Mouse (Mus musculus) embryonic facial prominence, embryonic 15.5 days (tissue): ENCODE results near the gene Mrps9. TPM values are rescaled to one million over a fixed set of nuclear protein-coding genes. Genes with fewer than 3 reads are reported as not detected.
"Not testable (repeated sequence)": the region's sequence is repeated elsewhere in the genome, so short reads cannot be mapped to it uniquely, and the experiment has no call there.

ENCODE experiments used
- ATAC-seq: fragments of 200-750 bp; cut with Nextera tagmentation; 2 replicates; pipeline ENCODE4 v1.8.0; 2017; ENCODE audit warnings: low read depth, moderate TSS enrichment; ENCODE audit not compliant: insufficient number of reproducible peaks, low FRiP score, low TSS enrichment
- H3K27ac ChIP-seq: fragments of 300-500 bp; sonication (generic); replicated peaks from 2 replicates; pipeline ENCODE4 v1.5.1; 2015; ENCODE audit warnings: mild to moderate bottlenecking, inconsistent platforms
- H3K27me3 ChIP-seq: fragments of 300-500 bp; sonication (generic); 2 replicates; pipeline ENCODE4 v1.6.1; 2015; ENCODE audit warnings: inconsistent platforms
- H3K36me3 ChIP-seq: fragments of 300-500 bp; sonication (generic); 2 replicates; pipeline ENCODE4 v1.6.1; 2015; ENCODE audit warnings: mild to moderate bottlenecking, inconsistent platforms
- H3K4me1 ChIP-seq: fragments of 300-500 bp; sonication (generic); 2 replicates; pipeline ENCODE4 v1.6.1; 2015; ENCODE audit warnings: inconsistent platforms
- H3K4me2 ChIP-seq: fragments of 300-500 bp; sonication (generic); replicated peaks from 2 replicates; pipeline ENCODE4 v1.6.1; 2015; ENCODE audit warnings: mild to moderate bottlenecking, inconsistent platforms
- H3K4me3 ChIP-seq: fragments of 300-500 bp; sonication (generic); replicated peaks from 2 replicates; pipeline ENCODE4 v1.5.1; 2015; ENCODE audit warnings: mild to moderate bottlenecking, inconsistent platforms
- H3K9ac ChIP-seq: fragments of 300-500 bp; sonication (generic); 2 replicates; pipeline ENCODE4 v1.6.1; 2015; ENCODE audit warnings: inconsistent platforms
- H3K9me3 ChIP-seq: fragments of 300-500 bp; sonication (generic); replicated peaks from 2 replicates; pipeline ENCODE4 v1.6.1; 2016; ENCODE audit warnings: inconsistent platforms
- WGBS: fragments of 180-500 bp; shearing (Covaris S2); methylation state at CpG from one replicate; pipeline ENCODE4 v1.1.7; 2015; 5-methylcytosine and 5-hydroxymethylcytosine counted together
- polyA plus RNA-seq: library from polyadenylated mRNA; unstranded; fragments of >200 nt; fragmentation: Nextera tagmentation; extraction: Ambion mirVana; gene quantifications from 2 replicates; pipeline ENCODE4 v1.2.1, GENCODE M21; 2015

The Mrps9 gene
- polyA plus RNA-seq, 1 experiment from 2014 or later = 41.6 TPM

DNA sequence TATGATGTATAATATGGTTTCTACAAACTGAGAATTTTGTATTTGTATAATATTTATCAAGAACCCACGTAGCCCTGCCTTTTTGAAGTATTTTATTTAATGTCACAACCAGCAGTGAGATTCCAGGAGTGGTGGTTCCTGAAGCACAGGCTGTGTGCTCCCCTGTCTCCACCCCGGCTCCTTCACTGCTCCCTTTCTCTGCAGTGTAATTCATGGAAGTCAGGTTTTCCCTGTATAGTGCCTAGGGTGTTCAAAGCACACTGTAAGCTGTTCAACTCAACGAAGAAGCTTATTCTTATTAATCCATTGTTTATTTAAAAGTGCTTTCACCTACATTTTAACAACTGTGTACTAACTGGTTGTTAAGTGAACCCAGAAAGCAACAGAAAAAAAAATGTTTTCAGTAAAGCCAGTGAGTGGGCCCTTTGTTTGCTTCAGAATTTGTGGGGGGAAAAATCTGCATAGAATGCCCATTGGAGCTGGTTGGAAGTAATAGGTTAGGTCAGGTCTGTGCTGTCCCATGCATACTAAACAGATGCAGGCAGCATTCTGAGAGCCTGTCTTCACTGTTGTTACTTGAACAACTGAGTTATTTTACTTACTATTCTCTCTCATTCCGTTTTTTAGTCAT is 25.5 kb downstream of the Mrps9 start:
- Histone ChIP-seq H3K4me3 (no peak overlapping the region), H3K27ac (no peak overlapping the region), H3K4me2 (no peak overlapping the region), H3K4me1 (no peaks in the 10 kb centered on the region), H3K36me3 (no peaks in the 10 kb centered on the region), H3K9ac (no peak overlapping the region), H3K9me3 (no peaks in the 10 kb centered on the region), H3K27me3 (no peaks in the 10 kb centered on the region)
- ATAC-seq = no peak
- 84% methylated on average over 4 of the region's 4 CpGs for WGBS

GRCm38 (mm10) chr1:42877264-42877663 is 26.2 kb downstream of the Mrps9 start:
- no peak overlapping the region for H3K9ac ChIP-seq
- no peak overlapping the region for H3K27ac ChIP-seq
- ATAC-seq = no peak
- H3K9me3 ChIP-seq = no peaks in the 10 kb centered on the region
- H3K27me3 ChIP-seq = no peaks in the 10 kb centered on the region
- H3K4me3 ChIP-seq = no peak overlapping the region
- no peaks in the 10 kb centered on the region for H3K4me1 ChIP-seq
- WGBS = 75% methylated on average over 10 of the region's 10 CpGs
- no peak overlapping the region for H3K4me2 ChIP-seq
- H3K36me3 ChIP-seq = no peaks in the 10 kb centered on the region

DNA sequence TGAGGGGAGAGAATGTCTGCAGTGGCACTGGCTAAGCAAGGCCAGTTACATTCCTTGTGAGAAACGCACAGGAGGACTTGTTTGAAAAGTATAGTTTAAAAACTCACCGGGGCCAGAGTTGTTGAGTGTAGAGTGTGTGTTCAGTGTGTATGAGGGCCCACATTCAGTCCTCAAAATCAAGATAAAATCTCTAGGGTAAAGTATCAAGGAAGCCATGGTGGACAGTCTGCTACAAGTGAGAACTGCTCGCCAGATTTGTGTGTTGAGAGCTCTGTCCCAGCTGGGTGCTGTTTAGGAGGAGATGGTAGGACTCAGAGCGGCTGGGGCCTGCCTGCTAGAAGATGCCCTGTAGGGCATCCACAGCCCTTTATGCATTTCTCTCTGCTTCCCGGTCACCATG is 27.8 kb downstream of the Mrps9 start:
- H3K4me3 ChIP-seq = no peak overlapping the region
- H3K27me3 ChIP-seq = no peaks in the 10 kb centered on the region
- no peak overlapping the region for H3K27ac ChIP-seq
- no peak for ATAC-seq
- WGBS = 86% methylated on average over 5 of the region's 5 CpGs
- H3K9me3 ChIP-seq = no peaks in the 10 kb centered on the region
- no peaks in the 10 kb centered on the region for H3K36me3 ChIP-seq
- H3K4me1 ChIP-seq = no peaks in the 10 kb centered on the region
- H3K9ac ChIP-seq = no peak overlapping the region
- no peak overlapping the region for H3K4me2 ChIP-seq

DNA sequence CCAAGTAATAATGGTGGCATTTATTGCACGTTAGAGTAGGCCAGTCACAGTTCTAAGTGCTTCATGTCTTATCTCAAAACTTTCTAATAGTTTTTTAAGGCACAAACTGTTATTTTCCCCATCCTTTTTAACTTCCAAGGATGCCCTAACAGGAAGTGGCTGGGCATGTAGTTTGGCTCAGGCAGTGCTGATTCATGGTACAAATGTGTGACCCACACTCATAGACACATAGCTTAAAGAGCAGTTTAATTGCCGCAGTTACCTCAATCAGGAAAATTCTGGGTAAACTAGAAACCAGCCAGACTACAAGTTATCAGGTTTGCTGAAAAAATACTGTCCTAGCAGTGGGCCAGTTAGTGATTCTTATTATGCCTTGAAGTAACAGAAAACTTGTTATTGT is 31.2 kb downstream of the Mrps9 start:
- Histone ChIP-seq H3K9me3 (no peaks in the 10 kb centered on the region), H3K27ac (no peak overlapping the region), H3K27me3 (no peaks in the 10 kb centered on the region), H3K36me3 (no peaks in the 10 kb centered on the region), H3K4me3 (no peak overlapping the region), H3K4me2 (no peak overlapping the region), H3K4me1 (no peaks in the 10 kb centered on the region), H3K9ac (no peak overlapping the region)
- WGBS = 80% methylated on average over 2 of the region's 2 CpGs
- no peak for ATAC-seq

DNA sequence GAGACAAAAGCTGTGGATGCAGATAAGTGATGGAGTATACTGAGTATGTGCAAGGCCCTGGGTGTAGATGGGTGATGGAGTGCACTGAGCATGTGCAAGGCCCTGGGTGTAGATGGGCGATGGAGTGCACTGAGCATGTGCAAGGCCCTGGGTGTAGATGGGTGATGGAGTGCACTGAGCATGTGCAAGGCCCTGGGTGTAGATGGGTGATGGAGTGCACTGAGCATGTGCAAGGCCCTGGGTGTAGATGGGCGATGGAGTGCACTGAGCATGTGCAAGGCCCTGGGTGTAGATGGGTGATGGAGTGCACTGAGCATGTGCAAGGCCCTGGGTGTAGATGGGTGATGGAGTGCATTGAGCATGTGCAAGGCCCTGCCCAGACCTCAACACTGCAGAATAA is 32.4 kb downstream of the Mrps9 start:
- H3K4me3 ChIP-seq, ATAC-seq, H3K36me3 ChIP-seq, H3K4me1 ChIP-seq, H3K9ac ChIP-seq, H3K27me3 ChIP-seq, H3K4me2 ChIP-seq, H3K9me3 ChIP-seq, H3K27ac ChIP-seq: not testable (repeated sequence)
- 93% methylated on average over 1 of the region's 2 CpGs for WGBS

DNA sequence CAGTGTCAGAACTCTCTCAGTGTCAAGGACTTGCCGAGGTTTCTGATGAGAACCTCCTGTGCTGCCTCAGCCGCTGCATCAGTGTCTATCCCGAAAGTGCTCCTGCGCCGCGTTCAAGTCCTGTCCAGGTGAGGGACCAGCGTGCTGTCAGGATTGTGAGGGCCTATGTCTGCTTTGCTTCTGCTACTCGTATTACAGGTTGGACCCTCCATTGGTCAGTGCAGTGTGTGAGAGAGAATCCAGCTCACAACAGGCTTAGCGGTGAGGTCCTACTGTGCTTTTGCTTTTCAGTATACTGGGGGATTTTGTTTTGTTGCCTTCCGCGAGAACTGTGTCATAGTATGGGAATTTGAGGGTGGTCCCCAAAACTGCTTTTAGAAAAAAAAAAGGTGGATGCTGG is 36.8 kb downstream of the Mrps9 start:
- Histone ChIP-seq H3K27me3 (no peaks in the 10 kb centered on the region), H3K36me3 (no peaks in the 10 kb centered on the region), H3K9ac (no peak overlapping the region), H3K4me3 (no peak overlapping the region), H3K27ac (no peak overlapping the region), H3K4me1 (peaks cover 8% of the 10 kb centered on the region; the same call in 1 of the 2 replicates), H3K4me2 (no peak overlapping the region), H3K9me3 (no peaks in the 10 kb centered on the region)
- ATAC-seq = no peak
- 84% methylated on average over 11 of the region's 11 CpGs for WGBS

DNA sequence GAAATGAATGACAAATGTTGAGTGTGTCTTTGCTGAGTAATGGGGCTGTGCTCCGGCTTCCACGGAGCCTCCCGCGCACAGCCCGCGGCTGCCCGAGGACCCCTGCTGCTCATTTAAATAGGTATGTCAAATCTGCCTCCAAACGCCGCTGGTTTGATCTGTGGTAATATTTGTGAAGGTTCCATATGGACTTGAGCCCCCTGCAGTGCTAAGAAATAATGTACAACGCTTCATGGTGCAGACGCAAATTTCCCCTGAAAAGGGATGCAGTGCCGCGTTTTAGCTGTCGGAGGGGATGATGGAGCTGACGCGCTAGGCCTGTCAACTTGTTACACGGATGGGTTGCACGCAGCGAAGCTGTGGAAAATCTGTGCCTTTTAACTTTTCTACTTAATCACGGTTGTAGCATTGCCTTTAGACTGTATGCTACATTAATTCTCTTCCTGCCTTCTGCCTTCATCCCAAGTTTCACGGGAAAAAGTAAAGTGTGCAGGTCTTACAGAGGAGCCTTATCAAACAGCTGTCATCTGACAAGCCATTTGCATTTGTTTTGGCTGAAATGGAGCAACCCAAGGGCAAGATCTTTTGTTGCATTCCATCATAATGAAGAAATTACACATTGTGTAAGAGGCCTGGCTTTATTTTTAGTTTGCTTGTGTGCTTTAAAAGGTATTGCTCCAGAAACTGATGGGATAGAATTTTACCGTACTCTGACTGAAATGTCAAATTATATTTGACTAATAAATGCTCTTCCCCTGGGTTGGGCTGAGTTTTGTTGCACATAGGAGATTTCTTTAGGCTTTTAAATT is 37.7 kb downstream of the Mrps9 start:
- Histone ChIP-seq H3K27me3 (no peaks in the 10 kb centered on the region), H3K36me3 (no peaks in the 10 kb centered on the region), H3K27ac (no peak overlapping the region), H3K9me3 (no peaks in the 10 kb centered on the region), H3K4me1 (peaks cover 8% of the 10 kb centered on the region; the same call in 1 of the 2 replicates), H3K4me3 (no peak overlapping the region), H3K9ac (no peak overlapping the region), H3K4me2 (no peak overlapping the region)
- ATAC-seq = no peak
- WGBS = 27% methylated on average over 22 of the region's 22 CpGs

DNA sequence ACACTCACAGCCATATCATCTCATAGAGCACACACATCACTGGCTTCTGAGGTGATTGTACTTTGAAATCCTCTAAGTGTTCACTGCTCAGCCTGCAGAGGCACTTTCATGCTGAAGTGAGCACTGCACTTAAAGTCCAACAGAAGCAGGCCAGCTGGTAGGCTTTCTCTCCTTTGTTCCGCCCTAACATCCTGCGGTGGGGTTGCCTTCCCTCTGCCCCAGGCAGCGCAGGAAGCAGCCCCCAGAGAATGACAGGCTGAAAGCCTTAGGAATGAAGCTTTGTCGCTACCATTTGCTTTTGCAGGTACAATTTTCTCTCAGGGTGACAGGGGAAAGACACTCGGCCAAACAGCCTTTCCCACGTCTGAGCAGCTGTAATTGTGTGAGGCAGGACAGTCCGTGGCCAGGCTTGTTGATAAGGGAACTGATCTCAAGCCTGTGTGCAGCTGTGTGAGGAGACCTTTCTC is 38.4 kb downstream of the Mrps9 start:
- H3K27ac ChIP-seq = no peak overlapping the region
- H3K9ac ChIP-seq = no peak overlapping the region
- peaks cover 8% of the 10 kb centered on the region; the same call in 1 of the 2 replicates for H3K4me1 ChIP-seq
- no peak for ATAC-seq
- no peaks in the 10 kb centered on the region for H3K9me3 ChIP-seq
- H3K4me3 ChIP-seq = no peak overlapping the region
- no peak overlapping the region for H3K4me2 ChIP-seq
- WGBS = 44% methylated on average over 7 of the region's 7 CpGs
- no peaks in the 10 kb centered on the region for H3K27me3 ChIP-seq
- H3K36me3 ChIP-seq = no peaks in the 10 kb centered on the region

- no peak overlapping the region for H3K27ac ChIP-seq
- no peak for ATAC-seq
- H3K27me3 ChIP-seq = no peaks in the 10 kb centered on the region
- H3K9me3 ChIP-seq = no peaks in the 10 kb centered on the region
- peaks cover 21% of the 10 kb centered on the region for H3K36me3 ChIP-seq
- H3K9ac ChIP-seq = no peak overlapping the region
- no peaks in the 10 kb centered on the region for H3K4me1 ChIP-seq
- H3K4me3 ChIP-seq = no peak overlapping the region
- H3K4me2 ChIP-seq = no peak overlapping the region
These were observed 43.7 kb downstream of the Mrps9 start for GRCm38 (mm10) chr1:42894695-42895094.

DNA sequence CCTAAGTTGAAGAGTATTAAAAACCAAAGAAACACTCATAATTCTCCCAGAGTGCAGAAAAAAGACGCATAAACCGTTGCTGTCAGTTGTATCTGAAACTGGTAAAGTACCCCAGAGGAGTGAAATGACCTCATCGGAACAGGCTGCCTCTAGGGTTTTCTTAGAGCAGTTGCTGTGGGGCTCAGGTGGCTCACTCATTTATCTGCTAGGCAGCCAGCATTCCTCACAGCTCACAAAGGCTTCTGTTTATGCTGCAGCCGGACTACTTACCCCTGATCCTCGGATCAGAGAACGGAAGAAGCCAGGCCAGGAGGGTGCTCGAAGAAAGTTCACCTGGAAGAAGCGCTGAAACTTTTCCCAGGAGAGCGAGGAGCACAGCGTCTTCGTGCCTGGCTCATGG is 54.1 kb downstream of the Mrps9 start:
- no peaks in the 10 kb centered on the region for H3K4me1 ChIP-seq
- H3K9ac ChIP-seq = no peak overlapping the region
- no peak overlapping the region for H3K27ac ChIP-seq
- WGBS = 81% methylated on average over 11 of the region's 11 CpGs
- no peak overlapping the region for H3K4me2 ChIP-seq
- H3K4me3 ChIP-seq = no peak overlapping the region
- no peaks in the 10 kb centered on the region for H3K27me3 ChIP-seq
- H3K9me3 ChIP-seq = no peaks in the 10 kb centered on the region
- no peak for ATAC-seq
- peaks cover 26% of the 10 kb centered on the region for H3K36me3 ChIP-seq

GRCm38 (mm10) chr1:42906696-42907095 is 55.7 kb downstream of the Mrps9 start:
- WGBS = 63% methylated on average over 7 of the region's 7 CpGs
- H3K27ac ChIP-seq = no peak overlapping the region
- H3K4me2 ChIP-seq = no peak overlapping the region
- no peaks in the 10 kb centered on the region for H3K27me3 ChIP-seq
- ATAC-seq = no peak
- no peaks in the 10 kb centered on the region for H3K9me3 ChIP-seq
- peaks cover 12% of the 10 kb centered on the region; the same call in 1 of the 2 replicates for H3K36me3 ChIP-seq
- H3K4me1 ChIP-seq = no peaks in the 10 kb centered on the region
- no peak overlapping the region for H3K4me3 ChIP-seq
- H3K9ac ChIP-seq = no peak overlapping the region
